Mouse (Mus musculus) adipose tissue, adult 10 weeks (tissue): ENCODE measurements around the gene Il33. TPM values are rescaled to one million over a fixed set of nuclear protein-coding genes. Genes with fewer than 3 reads are reported as not detected.

ENCODE experiments used
- polyA plus RNA-seq: library from polyadenylated mRNA; stranded (reverse); fragments of 350-450 nt; fragmentation: Illumina TruSeq; extraction: RNeasy Lipid Tissue Mini Kit (QIAGEN cat#74804); gene quantifications from one replicate; pipeline ENCODE4 v1.2.3, GENCODE M21; 2014; ENCODE audit warnings: low read depth, low replicate concordance

Gene Il33
- polyA plus RNA-seq = 25.5 TPM

DNA sequence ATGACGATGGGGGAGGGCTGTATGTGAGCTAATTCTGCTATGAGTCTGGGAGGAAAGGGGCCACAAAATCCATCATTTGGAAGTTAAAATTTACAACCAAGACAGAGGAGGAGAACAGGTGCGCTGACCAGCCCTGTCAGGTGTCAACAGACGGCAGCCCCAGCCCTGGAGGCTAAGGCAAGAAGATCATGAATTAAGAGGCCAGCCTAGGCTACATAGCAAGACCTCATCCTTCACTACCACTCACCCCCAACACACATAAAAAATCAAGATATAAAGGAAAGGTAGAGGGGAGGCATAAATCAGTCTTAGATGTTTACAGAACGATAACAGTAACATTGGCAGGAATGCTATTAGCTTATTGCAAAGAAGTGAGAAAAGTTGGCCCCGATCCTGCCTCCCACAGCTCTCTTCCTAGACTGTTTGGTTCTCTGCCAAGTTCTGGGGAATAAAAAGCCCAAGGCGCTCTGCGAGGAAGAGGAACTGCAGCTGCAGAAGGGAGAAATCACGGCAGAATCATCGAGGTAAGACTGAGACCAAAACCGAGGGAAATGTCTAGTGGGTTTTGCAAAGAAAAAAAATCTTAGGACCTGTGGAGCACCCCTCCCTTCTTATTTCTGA, at the start of gene Il33:
Gene Il33, plus strand, starts transcription at position 477 of the 621 bp plus-strand sequence.

GRCm38 (mm10) chr19:30003621-30004020, 78.7 kb downstream of the Il33 start, which contains the start of gene Trpd52l3:
TSS of gene Trpd52l3 (plus strand) at chr19:30003790.

Other genes starting within 250 kb of the Il33 start
- not detected for gene Mlana, start 227.3 kb upstream of the Il33 start, polyA plus RNA-seq
- gene 9930021J03Rik, start 119.1 kb upstream of the Il33 start, polyA plus RNA-seq = 11.1 TPM
- 9.6 TPM for gene Ranbp6, start 112.1 kb upstream of the Il33 start, polyA plus RNA-seq
- 1.2 TPM for gene Trpd52l3, start 78.7 kb downstream of the Il33 start, polyA plus RNA-seq
- gene Uhrf2, start 105.4 kb downstream of the Il33 start, polyA plus RNA-seq = 52.2 TPM